Mouse (Mus musculus) embryonic facial prominence, embryonic 12.5 days (tissue): ENCODE results near the gene Arv1. TPM values are rescaled to one million over a fixed set of nuclear protein-coding genes. Genes with fewer than 3 reads are reported as not detected.

ENCODE experiments used
- ATAC-seq: fragments of 200-750 bp; cut with Nextera tagmentation; 2 replicates; pipeline ENCODE4 v1.8.0; 2017; ENCODE audit not compliant: insufficient number of reproducible peaks, insufficient read depth, low FRiP score, low TSS enrichment
- H3K27ac ChIP-seq: fragments of 300-500 bp; sonication (generic); 2 replicates; pipeline ENCODE4 v1.5.1; 2016; ENCODE audit warnings: mild to moderate bottlenecking
- H3K27me3 ChIP-seq: fragments of 300-500 bp; sonication (generic); 2 replicates; pipeline ENCODE4 v1.6.1; 2016; ENCODE audit warnings: mild to moderate bottlenecking, moderate library complexity
- H3K36me3 ChIP-seq: fragments of 300-500 bp; sonication (generic); 2 replicates; pipeline ENCODE4 v1.6.1; 2016; ENCODE audit warnings: mild to moderate bottlenecking
- H3K4me1 ChIP-seq: fragments of 300-500 bp; sonication (generic); 2 replicates; pipeline ENCODE4 v1.6.1; 2016
- H3K4me2 ChIP-seq: fragments of 300-500 bp; sonication (generic); replicated peaks from 2 replicates; pipeline ENCODE4 v1.6.1; 2016; ENCODE audit warnings: mild to moderate bottlenecking, moderate library complexity
- H3K4me3 ChIP-seq: fragments of 300-500 bp; sonication (generic); 2 replicates; pipeline ENCODE4 v1.5.1; 2016; ENCODE audit warnings: mild to moderate bottlenecking
- H3K9ac ChIP-seq: fragments of 300-500 bp; sonication (generic); 2 replicates; pipeline ENCODE4 v1.6.1; 2016; ENCODE audit warnings: mild to moderate bottlenecking, moderate library complexity
- H3K9me3 ChIP-seq: fragments of 300-500 bp; sonication (generic); 2 replicates; pipeline ENCODE4 v1.6.1; 2016; ENCODE audit warnings: mild to moderate bottlenecking, moderate library complexity
- WGBS: fragments of 180-500 bp; shearing (Covaris S2); methylation state at CpG from one replicate; pipeline ENCODE4 v1.1.7; 2016; 5-methylcytosine and 5-hydroxymethylcytosine counted together
- polyA plus RNA-seq: library from polyadenylated mRNA; unstranded; fragments of >200 nt; fragmentation: Nextera tagmentation; extraction: Ambion mirVana; gene quantifications from 2 replicates; pipeline ENCODE4 v1.2.1, GENCODE M21; 2016

Gene Arv1
- polyA plus RNA-seq: 33.2 and 35.6 TPM in 2 replicates

DNA sequence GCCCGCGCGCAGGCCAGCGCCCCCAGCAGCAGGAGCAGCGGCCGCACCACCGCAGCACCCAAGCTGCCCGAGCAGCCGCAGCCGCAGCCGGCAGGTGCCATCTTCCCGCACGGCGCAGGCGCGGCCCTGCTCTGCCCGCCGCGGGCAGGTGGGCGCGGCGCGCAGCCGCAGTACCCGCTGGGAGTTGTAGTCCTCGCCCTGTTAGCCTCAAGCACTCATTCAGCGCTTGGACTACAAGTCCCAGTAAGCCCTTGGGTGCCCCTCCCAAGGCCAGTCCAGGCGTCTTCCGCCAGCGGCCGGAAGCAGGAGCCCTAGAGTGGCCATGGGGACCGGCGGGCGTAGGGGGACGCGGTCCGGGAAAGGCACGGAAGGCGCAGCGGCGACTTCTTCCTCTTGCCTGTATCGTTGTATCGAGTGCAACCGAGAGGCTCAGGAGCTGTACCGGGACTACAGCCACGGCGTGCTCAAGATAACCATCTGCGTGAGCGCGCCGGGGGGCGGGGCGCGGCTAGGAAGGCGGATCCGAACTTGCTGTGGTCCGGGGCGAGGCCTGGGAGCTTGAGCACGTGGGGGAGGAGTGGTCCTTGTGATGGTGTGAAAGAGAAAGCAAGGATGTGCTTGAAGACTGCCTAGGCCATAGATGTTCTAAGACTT lies at the start of gene Arv1, which contains the start of gene Ttc13:
Gene Arv1 (plus strand): TSS at position 278 of the 654 bp plus-strand sequence.
Gene Ttc13 (minus strand): TSS at position 122 of the 654 bp plus-strand sequence.
- Histone ChIP-seq H3K27ac (0 out of 2 replicates have a peak within 1 kb of the TSS, but pooled peaks have one; percentile 36), H3K4me2 (peak within 1 kb of the TSS; percentile 89), H3K27me3 (no peaks in the 10 kb centered on the region), H3K4me1 (peaks cover 21% of the 10 kb centered on the region), H3K4me3 (peak within 1 kb of the TSS; percentile 91), H3K36me3 (peaks cover 10% of the 10 kb centered on the region), H3K9ac (peak within 1 kb of the TSS; percentile 78), H3K9me3 (no peaks in the 10 kb centered on the region)
- peak; percentile 99 for ATAC-seq
- under 1% methylated on average over 50 of the region's 59 CpGs for WGBS

- Histone ChIP-seq H3K36me3 (peaks cover 28% of the 10 kb centered on the region), H3K4me3 (no peak overlapping the region), H3K27me3 (no peaks in the 10 kb centered on the region), H3K27ac (no peak overlapping the region), H3K9ac (no peak overlapping the region), H3K4me1 (peaks cover 2% of the 10 kb centered on the region; the same call in 1 of the 2 replicates), H3K9me3 (no peaks in the 10 kb centered on the region), H3K4me2 (no peak overlapping the region)
- ATAC-seq: no peak
- 87% methylated on average over 2 of the region's 2 CpGs for WGBS
These were observed 49.6 kb upstream of the Arv1 start for GRCm38 (mm10) chr8:124672345-124672744.

DNA sequence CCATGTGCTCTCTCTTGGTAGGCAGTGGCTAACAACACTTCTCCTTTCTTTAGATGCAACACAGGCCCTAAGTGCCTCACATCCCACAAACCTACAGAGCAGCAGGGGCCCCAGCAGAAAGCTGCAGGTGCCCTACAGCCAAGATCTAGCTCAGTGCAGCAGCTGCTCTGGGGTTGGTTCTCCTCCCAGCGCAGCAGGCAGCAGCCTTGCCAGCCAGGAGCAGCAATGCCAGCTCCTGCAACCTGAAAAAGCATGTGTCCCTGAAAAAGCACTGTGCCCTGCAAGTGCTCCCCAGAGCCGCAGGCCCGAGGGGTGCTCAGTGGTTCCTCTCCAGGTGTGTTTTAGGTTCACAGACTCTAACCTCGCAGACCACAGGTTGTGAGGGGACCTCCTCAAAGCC lies 45.3 kb upstream of the Arv1 start:
- peaks cover 50% of the 10 kb centered on the region for H3K36me3 ChIP-seq
- no peak for ATAC-seq
- no peaks in the 10 kb centered on the region for H3K9me3 ChIP-seq
- 93% methylated on average over 4 of the region's 4 CpGs for WGBS
- H3K9ac ChIP-seq: no peak overlapping the region; the same call in 1 of the 2 replicates
- H3K4me3 ChIP-seq: no peak overlapping the region
- no peak overlapping the region for H3K4me2 ChIP-seq
- no peaks in the 10 kb centered on the region for H3K27me3 ChIP-seq
- peaks cover 2% of the 10 kb centered on the region; the same call in 1 of the 2 replicates for H3K4me1 ChIP-seq
- no peak overlapping the region for H3K27ac ChIP-seq

DNA sequence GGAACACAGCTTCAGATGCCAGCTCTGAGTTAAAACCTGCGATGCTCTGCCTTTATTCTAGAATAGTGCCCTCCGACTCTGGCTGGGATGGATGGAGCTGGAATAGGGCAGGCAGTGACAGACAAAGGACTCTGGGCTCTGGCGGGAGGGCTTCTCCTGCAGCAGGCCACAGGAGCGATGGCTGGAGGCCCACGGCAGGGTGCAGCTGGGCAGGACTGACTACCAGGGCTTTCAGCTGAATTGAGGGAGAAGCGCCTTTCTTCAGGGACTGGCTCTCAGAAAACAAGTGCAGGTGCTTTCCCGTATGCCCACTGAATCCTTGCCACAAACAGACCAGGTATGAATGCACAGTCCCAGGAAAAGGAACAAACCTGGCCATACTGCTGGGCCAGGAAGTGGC lies 44.9 kb upstream of the Arv1 start:
- H3K9ac ChIP-seq: no peak overlapping the region; the same call in 1 of the 2 replicates

GRCm38 (mm10) chr8:124677486-124677885 lies 44.5 kb upstream of the Arv1 start:
- H3K36me3 ChIP-seq: peaks cover 55% of the 10 kb centered on the region
- H3K27ac ChIP-seq: no peak overlapping the region
- ATAC-seq: 0 out of 2 replicates have a peak, but pooled peaks have one; percentile 44
- WGBS: 52% methylated on average over 12 of the region's 12 CpGs
- H3K27me3 ChIP-seq: no peaks in the 10 kb centered on the region
- H3K9ac ChIP-seq: no peak overlapping the region; the same call in 1 of the 2 replicates
- H3K4me2 ChIP-seq: no peak overlapping the region
- H3K4me1 ChIP-seq: peaks cover 2% of the 10 kb centered on the region; the same call in 1 of the 2 replicates
- H3K9me3 ChIP-seq: no peaks in the 10 kb centered on the region
- no peak overlapping the region for H3K4me3 ChIP-seq

More for the DNA sequence above, 44.9 kb upstream of the Arv1 start:
- Histone ChIP-seq H3K4me2 (no peak overlapping the region), H3K9me3 (no peaks in the 10 kb centered on the region), H3K27me3 (no peaks in the 10 kb centered on the region), H3K4me3 (no peak overlapping the region), H3K4me1 (peaks cover 2% of the 10 kb centered on the region; the same call in 1 of the 2 replicates), H3K36me3 (peaks cover 53% of the 10 kb centered on the region), H3K27ac (no peak overlapping the region)
- ATAC-seq: 0 out of 2 replicates have a peak, but pooled peaks have one; percentile 11
- 92% methylated on average over 7 of the region's 7 CpGs for WGBS

DNA sequence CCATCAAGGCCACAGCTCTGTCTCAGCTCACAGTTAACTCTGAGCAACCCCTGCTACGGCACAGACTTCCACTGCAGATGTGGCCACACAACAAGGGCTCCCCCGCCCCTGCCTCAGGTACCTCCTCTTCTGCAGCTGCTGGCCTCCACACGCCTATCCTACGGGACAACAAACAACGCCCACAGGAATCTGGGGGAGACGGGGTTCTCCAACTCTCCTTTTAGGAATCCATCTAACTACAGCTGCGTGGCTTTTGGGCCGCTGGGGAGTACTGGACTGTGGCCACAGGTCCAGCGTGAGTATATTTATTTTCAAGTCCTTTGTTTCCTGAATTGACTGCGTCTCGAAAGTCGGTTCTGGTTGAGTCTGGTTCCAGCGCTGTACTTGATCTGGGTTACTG lies 43.7 kb upstream of the Arv1 start:
- no peaks in the 10 kb centered on the region for H3K4me1 ChIP-seq
- 94% methylated on average over 13 of the region's 13 CpGs for WGBS

DNA sequence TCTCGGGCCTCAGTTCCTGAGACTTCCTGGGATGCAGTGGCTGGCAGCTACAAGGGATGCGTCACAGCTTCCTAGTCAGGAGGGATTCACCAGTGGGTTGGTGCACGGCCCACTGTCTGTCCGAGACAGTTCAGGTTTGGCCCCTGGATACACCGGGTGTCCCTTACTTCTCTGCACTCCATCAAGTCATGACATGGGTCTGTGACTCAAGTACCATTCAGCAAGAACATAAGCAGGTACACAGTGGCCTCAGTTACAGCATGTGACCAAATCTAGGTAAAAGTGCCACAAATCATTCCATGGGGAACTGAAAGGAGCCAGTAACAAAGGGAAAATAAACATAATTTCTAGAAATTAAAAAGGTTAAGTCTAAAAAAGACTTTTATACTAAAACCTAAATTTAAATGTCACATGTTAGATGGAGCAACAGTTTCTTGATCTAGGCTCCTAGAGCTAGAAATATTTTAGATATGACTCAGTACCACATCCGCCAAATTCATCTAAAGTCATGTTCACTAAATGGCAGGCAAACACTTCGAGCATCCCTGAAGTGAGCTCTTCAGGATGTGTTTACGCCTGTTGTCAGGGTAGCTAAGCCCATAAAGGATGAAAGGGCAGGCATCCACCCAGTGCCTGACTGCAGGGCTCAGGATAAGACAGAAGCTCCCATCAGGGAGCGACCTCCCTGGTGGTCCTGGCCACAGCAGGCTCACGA lies 40.7 kb upstream of the Arv1 start:
- H3K36me3 ChIP-seq: peaks cover 66% of the 10 kb centered on the region
- WGBS: 82% methylated on average over 10 of the region's 10 CpGs

More for the DNA sequence above, 43.7 kb upstream of the Arv1 start:
- no peak overlapping the region for H3K4me3 ChIP-seq
- no peaks in the 10 kb centered on the region for H3K9me3 ChIP-seq
- no peaks in the 10 kb centered on the region for H3K27me3 ChIP-seq
- ATAC-seq: no peak
- peaks cover 57% of the 10 kb centered on the region for H3K36me3 ChIP-seq
- no peak overlapping the region for H3K27ac ChIP-seq
- no peak overlapping the region for H3K4me2 ChIP-seq
- H3K9ac ChIP-seq: no peak overlapping the region

DNA sequence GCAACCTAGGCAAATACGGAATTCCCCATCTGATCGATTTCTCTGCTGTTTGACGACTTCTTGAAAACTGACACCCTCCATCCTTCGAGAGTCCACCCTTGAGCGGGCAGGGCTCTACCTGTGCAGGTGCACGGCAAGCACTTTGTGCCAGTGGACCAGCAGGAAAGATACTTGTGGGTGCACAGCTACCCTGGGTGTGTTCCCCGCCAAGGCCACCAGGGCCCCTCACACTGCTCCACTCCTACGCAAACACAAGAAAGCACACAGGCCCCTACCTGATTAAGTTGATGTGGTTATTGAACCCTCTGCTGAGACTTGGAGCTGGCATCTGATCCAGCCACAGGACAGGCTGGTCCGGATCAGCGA lies 40.2 kb upstream of the Arv1 start:
- peaks cover 62% of the 10 kb centered on the region for H3K36me3 ChIP-seq
- 71% methylated on average over 10 of the region's 10 CpGs for WGBS

More for the DNA sequence above, 40.7 kb upstream of the Arv1 start:
- no peak for ATAC-seq
- H3K9ac ChIP-seq: no peak overlapping the region
- no peaks in the 10 kb centered on the region for H3K4me1 ChIP-seq
- H3K4me3 ChIP-seq: no peak overlapping the region
- H3K4me2 ChIP-seq: no peak overlapping the region
- H3K27me3 ChIP-seq: no peaks in the 10 kb centered on the region
- H3K27ac ChIP-seq: no peak overlapping the region
- H3K9me3 ChIP-seq: no peaks in the 10 kb centered on the region

DNA sequence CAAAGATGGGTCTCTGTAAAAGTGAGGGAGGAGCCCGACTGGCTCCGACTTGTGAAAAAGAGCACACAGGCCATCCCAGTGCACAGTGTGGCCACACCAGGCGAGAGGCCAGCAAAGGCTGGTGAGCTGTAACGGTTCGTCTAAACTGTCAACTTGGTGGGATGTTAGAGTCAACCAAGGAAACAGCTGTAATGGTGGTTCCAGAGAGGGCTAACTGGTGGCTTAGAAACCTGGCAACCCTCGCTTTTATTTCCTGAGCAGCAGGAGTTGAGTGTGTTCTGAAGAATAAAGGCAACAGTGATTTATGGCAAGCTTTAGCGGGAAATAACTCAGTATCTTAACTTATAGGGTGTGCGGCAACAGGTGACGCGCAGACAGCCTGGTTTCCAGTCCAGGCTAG lies 39.7 kb upstream of the Arv1 start:
- no peak overlapping the region for H3K9ac ChIP-seq
- H3K9me3 ChIP-seq: no peaks in the 10 kb centered on the region
- no peak for ATAC-seq
- 93% methylated on average over 10 of the region's 10 CpGs for WGBS
- no peak overlapping the region for H3K4me2 ChIP-seq
- H3K27me3 ChIP-seq: no peaks in the 10 kb centered on the region
- H3K4me1 ChIP-seq: no peaks in the 10 kb centered on the region
- no peak overlapping the region for H3K27ac ChIP-seq
- peaks cover 62% of the 10 kb centered on the region for H3K36me3 ChIP-seq
- no peak overlapping the region for H3K4me3 ChIP-seq

More for the DNA sequence above, 40.2 kb upstream of the Arv1 start:
- Histone ChIP-seq H3K4me3 (no peak overlapping the region), H3K27ac (no peak overlapping the region), H3K4me1 (no peaks in the 10 kb centered on the region), H3K4me2 (no peak overlapping the region), H3K9ac (no peak overlapping the region), H3K27me3 (no peaks in the 10 kb centered on the region), H3K9me3 (no peaks in the 10 kb centered on the region)
- ATAC-seq: no peak

DNA sequence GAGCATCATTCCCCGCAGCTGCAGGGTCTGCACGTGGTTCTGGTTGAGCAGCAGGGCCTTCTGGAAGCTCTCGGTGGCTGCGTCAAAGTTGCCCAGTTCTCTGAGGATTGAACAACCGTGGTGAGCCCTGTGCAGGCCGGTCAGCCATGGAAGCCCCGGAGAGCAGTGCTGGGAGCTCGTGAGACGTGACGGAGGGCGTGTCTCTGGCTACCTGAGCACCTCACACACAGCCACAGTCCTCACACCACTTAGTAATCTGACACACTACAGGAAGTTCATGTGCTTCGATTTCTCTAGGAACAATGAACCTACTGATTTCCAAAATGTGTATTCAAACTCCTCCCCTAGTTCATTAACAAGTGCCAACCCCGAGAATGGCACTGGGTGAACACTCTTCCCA lies 33.0 kb upstream of the Arv1 start:
- no peak overlapping the region for H3K27ac ChIP-seq
- 88% methylated on average over 13 of the region's 13 CpGs for WGBS
- H3K9me3 ChIP-seq: no peaks in the 10 kb centered on the region
- no peak overlapping the region for H3K9ac ChIP-seq
- H3K27me3 ChIP-seq: no peaks in the 10 kb centered on the region
- no peak overlapping the region for H3K4me2 ChIP-seq
- no peaks in the 10 kb centered on the region for H3K4me1 ChIP-seq
- H3K4me3 ChIP-seq: no peak overlapping the region
- ATAC-seq: no peak
- H3K36me3 ChIP-seq: peaks cover 43% of the 10 kb centered on the region

- Histone ChIP-seq H3K36me3 (peaks cover 46% of the 10 kb centered on the region), H3K4me3 (no peak overlapping the region), H3K4me1 (no peaks in the 10 kb centered on the region), H3K27me3 (no peaks in the 10 kb centered on the region), H3K9ac (no peak overlapping the region), H3K27ac (no peak overlapping the region), H3K9me3 (no peaks in the 10 kb centered on the region), H3K4me2 (no peak overlapping the region)
- no peak for ATAC-seq
- WGBS: 91% methylated on average over 4 of the region's 4 CpGs
These were observed 30.2 kb upstream of the Arv1 start for GRCm38 (mm10) chr8:124691706-124692105.
